Mouse (Mus musculus) forebrain, postnatal 0 days (tissue): Measurements from ENCODE around the gene Trim67. TPM values are rescaled to one million over a fixed set of nuclear protein-coding genes. Genes with fewer than 3 reads are reported as not detected.

ENCODE experiments used
- ATAC-seq: fragments of 200-750 bp; cut with Nextera tagmentation; 2 replicates; pipeline ENCODE4 v1.8.0; 2017; ENCODE audit warnings: mild to moderate bottlenecking, moderate library complexity
- DNase-seq: peaks from one replicate; pipeline ENCODE4 v3.0.0-alpha.2; 2015
- H3K27ac ChIP-seq: fragments of 300-500 bp; sonication (generic); 2 replicates; pipeline ENCODE4 v1.5.1; 2014; ENCODE audit warnings: low read depth, mild to moderate bottlenecking, antibody characterized with exemption, low read length, moderate library complexity, mixed read lengths
- H3K27me3 ChIP-seq: fragments of 300-500 bp; sonication (generic); 2 replicates; pipeline ENCODE4 v1.6.1; 2014; ENCODE audit warnings: mild to moderate bottlenecking, low read length, mixed read lengths; ENCODE audit not compliant: insufficient read depth
- H3K36me3 ChIP-seq: fragments of 300-500 bp; sonication (generic); 2 replicates; pipeline ENCODE4 v1.6.1; 2014; ENCODE audit warnings: mild to moderate bottlenecking, moderate library complexity; ENCODE audit not compliant: insufficient read depth
- H3K4me1 ChIP-seq: fragments of 300-500 bp; sonication (generic); 2 replicates; pipeline ENCODE4 v1.6.1; 2014; ENCODE audit warnings: antibody characterized with exemption; ENCODE audit not compliant: insufficient read depth
- H3K4me2 ChIP-seq: fragments of 300-500 bp; sonication (generic); 2 replicates; pipeline ENCODE4 v1.6.1; 2014; ENCODE audit warnings: low read depth, mild to moderate bottlenecking, moderate library complexity
- H3K4me3 ChIP-seq: fragments of 300-500 bp; sonication (generic); 2 replicates; pipeline ENCODE4 v1.5.1; 2014; ENCODE audit warnings: low read depth, low read length, mixed read lengths
- H3K9ac ChIP-seq: fragments of 300-500 bp; sonication (generic); 2 replicates; pipeline ENCODE4 v1.6.1; 2014; ENCODE audit warnings: mild to moderate bottlenecking
- H3K9me3 ChIP-seq: fragments of 300-500 bp; sonication (generic); 2 replicates; pipeline ENCODE4 v1.6.1; 2016; ENCODE audit warnings: low read length
- CTCF ChIP-seq: sonication (generic); IDR thresholded peaks from 2 replicates; pipeline ENCODE4 v1.5.1; 2016; ENCODE audit warnings: antibody characterized with exemption, control low read depth, low read depth
- WGBS: fragments of 180-500 bp; shearing (Covaris S2); extraction: QIAGEN DNeasy Blood & Tissue Kit; methylation state at CpG from one replicate; pipeline ENCODE4 v1.1.7; 2014; 5-methylcytosine and 5-hydroxymethylcytosine counted together
- polyA plus RNA-seq: library from polyadenylated mRNA; unstranded; fragments of >200 nt; fragmentation: Nextera tagmentation; extraction: Ambion mirVana; gene quantifications from 2 replicates; pipeline ENCODE4 v1.2.1, GENCODE M21; 2015
- total RNA-seq: library from RNA; depleted of rRNA; stranded (reverse); fragments of >200 nt; gene quantifications from 2 replicates; pipeline ENCODE4 v1.2.3, GENCODE M21; 2014

The Trim67 gene
- total and polyA plus RNA-seq, 2 experiments from 2014 or later: 25.7 to 68.3 TPM

DNA sequence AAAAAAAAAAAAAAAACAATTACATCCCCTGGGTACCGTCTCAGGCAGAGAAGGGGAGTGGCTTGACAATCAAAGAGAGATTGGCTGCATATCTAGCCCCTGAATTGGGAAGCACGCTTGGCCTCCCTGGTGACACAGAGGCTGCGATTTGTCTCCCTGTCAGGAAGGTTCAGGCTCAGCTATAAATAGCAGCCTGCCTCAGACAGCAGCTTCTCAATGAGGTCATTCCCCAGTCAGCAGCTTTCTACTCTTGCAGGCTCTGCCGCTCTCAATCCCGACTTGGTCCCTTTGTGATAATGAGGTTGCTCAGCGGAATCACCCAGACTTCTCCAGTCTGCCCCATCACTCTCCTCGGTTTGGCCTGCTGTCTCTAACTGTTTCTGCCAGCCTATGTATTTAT is 12.7 kb upstream of the Trim67 start:
- H3K4me2 ChIP-seq: peak overlapping the region; percentile 17
- H3K4me3 ChIP-seq: no peak overlapping the region
- DNase-seq: peak; percentile 82
- ATAC-seq: peak; percentile 79
- no peak overlapping the region for H3K9ac ChIP-seq
- H3K9me3 ChIP-seq: no peaks in the 10 kb centered on the region
- H3K4me1 ChIP-seq: peaks cover 14% of the 10 kb centered on the region
- H3K27ac ChIP-seq: peak overlapping the region; percentile 88
- 4% methylated on average over 7 of the region's 7 CpGs for WGBS
- TF ChIP-seq CTCF: no peak
- no peaks in the 10 kb centered on the region for H3K36me3 ChIP-seq
- H3K27me3 ChIP-seq: no peaks in the 10 kb centered on the region

DNA sequence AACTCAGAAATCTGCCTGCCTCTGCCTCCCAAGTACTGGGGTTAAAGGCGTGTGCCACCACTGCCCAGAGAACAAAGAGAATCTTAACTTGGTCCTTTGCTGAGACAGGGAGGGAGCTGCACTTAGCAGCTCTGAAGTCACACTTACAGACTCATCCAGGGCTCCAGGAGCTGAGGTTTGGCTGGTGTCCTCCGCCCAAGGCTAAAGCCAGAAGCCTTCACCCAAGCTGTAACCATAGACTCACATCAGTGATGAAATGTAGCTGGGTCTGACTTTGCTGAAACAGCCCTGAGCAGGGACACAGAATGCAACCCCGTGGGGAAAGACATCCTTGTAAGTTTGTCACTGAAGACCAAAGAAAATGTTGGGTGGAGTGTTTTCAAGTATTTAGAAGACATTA is 10.5 kb upstream of the Trim67 start:
- Histone ChIP-seq H3K9me3 (no peaks in the 10 kb centered on the region), H3K4me2 (no peak overlapping the region), H3K4me1 (peaks cover 11% of the 10 kb centered on the region), H3K9ac (no peak overlapping the region), H3K27ac (no peak overlapping the region), H3K36me3 (no peaks in the 10 kb centered on the region), H3K27me3 (no peaks in the 10 kb centered on the region; the same call in 1 of the 2 replicates), H3K4me3 (no peak overlapping the region)
- WGBS: 84% methylated on average over 3 of the region's 3 CpGs
- ATAC-seq: no peak
- no peak for DNase-seq
- no peak for TF ChIP-seq CTCF

DNA sequence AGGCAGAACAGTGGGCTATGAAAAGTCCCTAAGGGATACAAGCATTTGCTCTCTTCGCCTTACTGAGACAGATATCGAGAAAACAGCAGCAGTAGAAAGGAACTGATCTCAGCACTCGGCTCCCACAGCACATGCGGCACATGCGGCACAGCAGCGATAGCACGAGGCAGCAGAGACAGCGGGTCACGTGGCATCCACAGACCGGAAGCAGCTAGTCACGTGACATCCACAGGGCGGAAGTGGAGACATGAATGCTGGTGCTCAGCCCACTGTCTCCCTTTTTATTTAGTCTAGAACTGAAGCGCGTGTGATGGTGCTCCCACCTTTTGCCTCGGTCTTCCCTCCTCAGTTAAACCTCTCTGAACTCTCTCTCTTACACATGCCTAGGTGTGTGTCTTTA is 9.7 kb upstream of the Trim67 start:
- 88% methylated on average over 15 of the region's 15 CpGs for WGBS
- Histone ChIP-seq H3K9ac (no peak overlapping the region), H3K4me2 (no peak overlapping the region), H3K9me3 (no peaks in the 10 kb centered on the region), H3K27ac (no peak overlapping the region), H3K27me3 (no peaks in the 10 kb centered on the region; the same call in 1 of the 2 replicates), H3K36me3 (no peaks in the 10 kb centered on the region), H3K4me3 (no peak overlapping the region), H3K4me1 (peaks cover 11% of the 10 kb centered on the region)
- ATAC-seq: no peak
- TF ChIP-seq CTCF: no peak
- DNase-seq: no peak

DNA sequence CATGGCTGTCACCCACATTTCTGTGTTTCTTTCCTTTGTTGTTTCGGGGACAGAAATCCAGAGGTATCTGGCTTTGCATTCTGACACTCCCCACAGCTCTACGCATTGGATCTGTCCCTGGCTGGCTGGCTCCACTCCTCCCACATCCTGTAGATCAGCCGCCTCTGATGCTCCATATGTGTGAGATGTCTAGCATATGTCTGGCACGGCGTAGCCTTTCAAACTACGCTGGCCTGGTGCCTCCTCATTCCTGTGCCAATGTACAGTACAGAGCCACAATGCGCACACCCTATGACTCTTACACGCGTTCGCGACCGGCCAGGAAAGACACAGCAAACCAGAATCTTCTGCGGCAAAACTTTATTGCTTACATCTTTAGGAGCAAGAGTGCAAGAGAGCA is 8.3 kb upstream of the Trim67 start:
- Histone ChIP-seq H3K4me3 (no peak overlapping the region), H3K27me3 (no peaks in the 10 kb centered on the region; the same call in 1 of the 2 replicates), H3K4me2 (no peak overlapping the region), H3K36me3 (no peaks in the 10 kb centered on the region), H3K9me3 (no peaks in the 10 kb centered on the region), H3K9ac (no peak overlapping the region), H3K27ac (0 out of 2 replicates have a peak overlapping the region, but pooled peaks have one; percentile 30), H3K4me1 (peaks cover 11% of the 10 kb centered on the region)
- 71% methylated on average over 13 of the region's 13 CpGs for WGBS
- ATAC-seq: peak; percentile 71
- no peak for TF ChIP-seq CTCF
- DNase-seq: peak; percentile 78

DNA sequence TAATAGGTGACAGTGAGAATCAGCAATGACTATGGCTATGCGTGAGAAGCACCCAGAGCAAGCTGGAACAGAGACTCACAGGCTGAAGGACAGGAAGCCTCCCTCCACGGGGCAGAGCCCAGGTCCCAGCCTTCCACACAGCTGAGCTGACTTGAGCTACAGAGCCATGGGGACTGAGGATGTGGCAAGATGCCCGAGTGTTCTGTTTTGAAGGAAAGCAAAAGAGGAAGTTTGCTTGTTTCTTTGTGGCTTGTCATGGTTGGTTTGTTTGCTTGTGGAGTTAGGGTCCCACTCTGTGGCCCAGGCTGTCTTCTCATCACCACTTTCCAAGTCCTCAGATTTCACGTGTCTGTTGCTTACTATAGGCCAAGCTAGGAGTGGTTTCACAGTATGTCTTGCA is 2.2 kb upstream of the Trim67 start:
- Histone ChIP-seq H3K9ac (no peak overlapping the region), H3K4me1 (peaks cover 19% of the 10 kb centered on the region; the same call in 1 of the 2 replicates), H3K4me3 (no peak overlapping the region), H3K27me3 (no peaks in the 10 kb centered on the region; the same call in 1 of the 2 replicates), H3K4me2 (no peak overlapping the region), H3K9me3 (no peaks in the 10 kb centered on the region), H3K27ac (no peak overlapping the region), H3K36me3 (no peaks in the 10 kb centered on the region)
- ATAC-seq (no peak), DNase-seq (no peak)
- no peak for TF ChIP-seq CTCF
- 73% methylated on average over 4 of the region's 4 CpGs for WGBS

DNA sequence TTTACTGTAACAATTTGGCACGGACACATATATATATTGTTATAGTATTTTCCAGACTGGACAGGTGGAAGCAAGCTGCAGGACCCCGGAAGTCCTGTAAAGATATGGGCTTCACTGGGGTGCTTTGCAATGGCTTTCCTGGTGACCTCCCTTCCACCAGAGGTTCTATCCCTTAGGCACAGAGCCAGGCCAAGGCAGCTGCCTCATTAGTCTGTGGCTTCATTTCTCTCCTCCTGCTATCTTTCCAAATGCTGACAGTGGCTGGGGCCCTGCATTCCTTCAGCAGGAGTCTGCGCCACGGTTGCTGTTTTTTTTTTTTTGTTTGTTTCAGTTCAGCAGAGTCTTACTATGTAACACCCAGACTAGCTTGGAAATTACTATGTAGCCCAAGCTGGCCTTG is 1.1 kb upstream of the Trim67 start:
- Histone ChIP-seq H3K36me3 (no peaks in the 10 kb centered on the region), H3K4me1 (peaks cover 26% of the 10 kb centered on the region), H3K27ac (peak overlapping the region; percentile 99), H3K4me2 (peak overlapping the region; percentile 80), H3K4me3 (peak overlapping the region; percentile 82), H3K27me3 (no peaks in the 10 kb centered on the region), H3K9me3 (no peaks in the 10 kb centered on the region), H3K9ac (peak overlapping the region; percentile 85)
- no peak for ATAC-seq
- no peak for TF ChIP-seq CTCF
- WGBS: 45% methylated on average over 4 of the region's 4 CpGs
- DNase-seq: no peak

DNA sequence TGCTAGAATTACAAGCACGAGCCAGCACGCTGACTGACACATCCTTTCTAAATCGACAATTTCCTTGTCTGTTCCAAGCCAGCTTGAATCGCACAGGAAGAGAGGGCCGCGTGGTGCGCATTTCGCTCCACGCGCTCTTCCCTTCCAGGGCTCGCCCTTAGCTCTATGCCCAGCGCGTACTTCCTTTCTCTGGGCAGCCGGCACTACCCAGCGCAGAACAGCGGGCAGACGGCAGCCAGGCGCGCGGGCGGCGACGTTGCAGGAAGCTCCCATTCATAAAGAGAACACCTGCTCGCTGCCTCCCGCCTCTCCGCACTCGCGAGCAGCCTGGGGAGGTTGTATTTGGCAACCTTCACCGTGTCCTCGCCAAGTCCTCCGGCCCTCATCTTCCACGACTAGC is 706 bp upstream of the Trim67 start:
- peak overlapping the region; percentile 85 for H3K9ac ChIP-seq
- DNase-seq (peak; percentile 83), ATAC-seq (peak; percentile 50)
- no peaks in the 10 kb centered on the region for H3K36me3 ChIP-seq
- H3K27me3 ChIP-seq: no peaks in the 10 kb centered on the region
- H3K27ac ChIP-seq: peak overlapping the region; percentile 99
- peak overlapping the region; percentile 80 for H3K4me2 ChIP-seq
- peaks cover 26% of the 10 kb centered on the region for H3K4me1 ChIP-seq
- peak; percentile 3; the same call in 1 of the 2 replicates for TF ChIP-seq CTCF
- peak overlapping the region; percentile 82 for H3K4me3 ChIP-seq
- WGBS: under 1% methylated on average over 32 of the region's 32 CpGs
- H3K9me3 ChIP-seq: no peaks in the 10 kb centered on the region

DNA sequence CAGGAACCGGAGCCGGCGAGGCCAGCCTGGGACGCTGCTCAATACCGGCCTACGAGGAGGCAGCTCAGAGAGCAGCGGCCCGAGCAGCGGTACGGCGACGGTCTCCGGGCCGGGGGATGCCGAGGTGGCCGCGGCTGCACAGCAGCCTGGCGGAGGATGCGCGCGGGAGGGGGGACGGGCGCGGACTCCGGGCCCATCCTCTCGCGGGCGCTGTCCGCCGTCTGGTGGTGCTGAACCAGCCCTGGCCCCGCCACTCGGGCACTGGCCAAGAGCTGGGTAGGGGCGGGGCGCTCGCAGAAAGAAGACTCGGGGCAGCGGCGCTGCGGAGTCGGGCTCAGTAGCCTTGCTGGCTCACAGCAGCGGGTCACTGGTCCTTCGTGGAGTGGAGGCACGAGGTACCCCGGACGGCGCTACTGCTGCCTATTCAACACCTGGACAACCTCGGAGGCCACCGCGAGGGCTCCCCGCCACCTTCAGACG is 320 bp downstream of the Trim67 start:
- Histone ChIP-seq H3K4me2 (peak overlapping the region; percentile 80), H3K27me3 (no peaks in the 10 kb centered on the region), H3K9ac (peak overlapping the region; percentile 85), H3K27ac (peak overlapping the region; percentile 99), H3K4me3 (peak overlapping the region; percentile 82), H3K36me3 (no peaks in the 10 kb centered on the region), H3K9me3 (no peaks in the 10 kb centered on the region), H3K4me1 (peaks cover 26% of the 10 kb centered on the region)
- DNase-seq (peak; percentile 70), ATAC-seq (peak; percentile 56)
- WGBS: under 1% methylated on average over 46 of the region's 51 CpGs
- no peak for TF ChIP-seq CTCF
